Mouse (Mus musculus): ENCODE measurements at regions not wholly inside any gene's neighbourhood (a gene's known extent, or its start where the extent isn't known, plus 50 kb on each side); places are given as distances from the start of the nearest gene placed in this dataset.

- Histone ChIP-seq H3K27me3 (ENCODE audit: control insufficient read depth, insufficient read depth, low read length) (no peaks in the 10 kb centered on the region), H3K4me3 (ENCODE audit: insufficient read depth, low read depth, low read length) (no peak overlapping the region), H3K79me2 (ENCODE audit: control insufficient read depth, insufficient read depth, low read length) (no peaks in the 10 kb centered on the region), H3K4me1 (ENCODE audit: control insufficient read depth, insufficient read depth, low read length) (no peaks in the 10 kb centered on the region), H3K27ac (replicated peaks; ENCODE audit: insufficient read depth, low read depth, low read length) (no peak overlapping the region), H3K36me3 (ENCODE audit: control insufficient read depth, insufficient read depth, low read length) (no peaks in the 10 kb centered on the region), H3K9ac (ENCODE audit: low read depth, low read length) (no peak overlapping the region)
- no peak for DNase-seq (ENCODE audit: extremely low read depth, low read depth, low spot score)
- TF ChIP-seq CTCF (IDR thresholded peaks at IDR 0.05; ENCODE audit: low read depth, low read length) (no peak), POLR2A (IDR thresholded peaks at IDR 0.05; ENCODE audit: extremely low read depth, insufficient read depth, low read length) (no peak)
- WGBS = 86% methylated on average over 8 of the region's 8 CpGs
Measured at GRCm38 (mm10) chr4:29123697-29124377, 310.9 kb downstream of the Epha7 start.

GRCm38 (mm10) chr4:29130485-29130884, 317.6 kb downstream of the Epha7 start:
- H3K27ac ChIP-seq (replicated peaks; ENCODE audit: insufficient read depth, low read depth, low read length) = no peak overlapping the region
- H3K4me3 ChIP-seq (ENCODE audit: insufficient read depth, low read depth, low read length) = no peak overlapping the region
- H3K4me1 ChIP-seq (ENCODE audit: control insufficient read depth, insufficient read depth, low read length) = no peaks in the 10 kb centered on the region
- H3K79me2 ChIP-seq (ENCODE audit: control insufficient read depth, insufficient read depth, low read length) = no peaks in the 10 kb centered on the region
- H3K27me3 ChIP-seq (ENCODE audit: control insufficient read depth, insufficient read depth, low read length) = no peaks in the 10 kb centered on the region
- TF ChIP-seq POLR2A (IDR thresholded peaks at IDR 0.05; ENCODE audit: extremely low read depth, insufficient read depth, low read length) (no peak), CTCF (IDR thresholded peaks at IDR 0.05; ENCODE audit: low read depth, low read length) (no peak)
- no peaks in the 10 kb centered on the region for H3K36me3 ChIP-seq (ENCODE audit: control insufficient read depth, insufficient read depth, low read length)
- DNase-seq (ENCODE audit: extremely low read depth, low read depth, low spot score) = no peak
- H3K9ac ChIP-seq (ENCODE audit: low read depth, low read length) = no peak overlapping the region

- H3K9ac ChIP-seq (ENCODE audit: low read depth, low read length) = no peak overlapping the region
- no peaks in the 10 kb centered on the region for H3K27me3 ChIP-seq (ENCODE audit: control insufficient read depth, insufficient read depth, low read length)
- H3K4me1 ChIP-seq (ENCODE audit: control insufficient read depth, insufficient read depth, low read length) = no peaks in the 10 kb centered on the region
- no peaks in the 10 kb centered on the region for H3K36me3 ChIP-seq (ENCODE audit: control insufficient read depth, insufficient read depth, low read length)
- no peaks in the 10 kb centered on the region for H3K79me2 ChIP-seq (ENCODE audit: control insufficient read depth, insufficient read depth, low read length)
- TF ChIP-seq POLR2A (IDR thresholded peaks at IDR 0.05; ENCODE audit: extremely low read depth, insufficient read depth, low read length) (no peak), CTCF (IDR thresholded peaks at IDR 0.05; ENCODE audit: low read depth, low read length) (no peak)
- WGBS = 75% methylated on average over 21 of the region's 21 CpGs
- no peak for DNase-seq (ENCODE audit: extremely low read depth, low read depth, low spot score)
- H3K27ac ChIP-seq (replicated peaks; ENCODE audit: insufficient read depth, low read depth, low read length) = no peak overlapping the region
- H3K4me3 ChIP-seq (ENCODE audit: insufficient read depth, low read depth, low read length) = no peak overlapping the region
Measured at GRCm38 (mm10) chr4:29133404-29134307, 320.7 kb downstream of the Epha7 start.

- no peaks in the 10 kb centered on the region for H3K4me1 ChIP-seq (ENCODE audit: control insufficient read depth, insufficient read depth, low read length)
- no peaks in the 10 kb centered on the region for H3K79me2 ChIP-seq (ENCODE audit: control insufficient read depth, insufficient read depth, low read length)
- H3K4me3 ChIP-seq (ENCODE audit: insufficient read depth, low read depth, low read length) = no peak overlapping the region
- no peaks in the 10 kb centered on the region for H3K27me3 ChIP-seq (ENCODE audit: control insufficient read depth, insufficient read depth, low read length)
- no peak for DNase-seq (ENCODE audit: extremely low read depth, low read depth, low spot score)
- no peak overlapping the region for H3K9ac ChIP-seq (ENCODE audit: low read depth, low read length)
- TF ChIP-seq POLR2A (IDR thresholded peaks at IDR 0.05; ENCODE audit: extremely low read depth, insufficient read depth, low read length) (no peak), CTCF (IDR thresholded peaks at IDR 0.05; ENCODE audit: low read depth, low read length) (no peak)
- WGBS = 26% methylated on average over 5 of the region's 5 CpGs
- H3K36me3 ChIP-seq (ENCODE audit: control insufficient read depth, insufficient read depth, low read length) = no peaks in the 10 kb centered on the region
- no peak overlapping the region for H3K27ac ChIP-seq (replicated peaks; ENCODE audit: insufficient read depth, low read depth, low read length)
Measured at GRCm38 (mm10) chr4:29135685-29136385, 322.9 kb downstream of the Epha7 start.

- Histone ChIP-seq H3K4me1 (ENCODE audit: control insufficient read depth, insufficient read depth, low read length) (no peaks in the 10 kb centered on the region), H3K79me2 (ENCODE audit: control insufficient read depth, insufficient read depth, low read length) (no peaks in the 10 kb centered on the region), H3K36me3 (ENCODE audit: control insufficient read depth, insufficient read depth, low read length) (no peaks in the 10 kb centered on the region), H3K9ac (ENCODE audit: low read depth, low read length) (no peak overlapping the region), H3K4me3 (ENCODE audit: insufficient read depth, low read depth, low read length) (no peak overlapping the region), H3K27me3 (ENCODE audit: control insufficient read depth, insufficient read depth, low read length) (no peaks in the 10 kb centered on the region), H3K27ac (replicated peaks; ENCODE audit: insufficient read depth, low read depth, low read length) (no peak overlapping the region)
- no peak for TF ChIP-seq CTCF (IDR thresholded peaks at IDR 0.05; ENCODE audit: low read depth, low read length)
- no peak for TF ChIP-seq POLR2A (IDR thresholded peaks at IDR 0.05; ENCODE audit: extremely low read depth, insufficient read depth, low read length)
- DNase-seq (ENCODE audit: extremely low read depth, low read depth, low spot score) = peak; percentile 8
- WGBS = 76% methylated on average over 8 of the region's 8 CpGs
Measured at GRCm38 (mm10) chr4:29138771-29139301, 325.9 kb downstream of the Epha7 start.
